Mouse (Mus musculus): ENCODE measurements around the gene Ccdc7a. TPM values are rescaled to one million over a fixed set of nuclear protein-coding genes. Genes with fewer than 3 reads are reported as not detected.

Ccdc7a gene
- polyA plus RNA-seq, 1 experiment from 2014 or later, result not detected

- Histone ChIP-seq H3K4me3 (replicated peaks) (no peak overlapping the region), H3K36me3 (peaks cover 38% of the 10 kb centered on the region), H3K9me3 (no peaks in the 10 kb centered on the region), H3K27ac (no peak overlapping the region), H3K4me2 (no peak overlapping the region), H3K4me1 (no peaks in the 10 kb centered on the region), H3K27me3 (replicated peaks) (no peaks in the 10 kb centered on the region), H3K9ac (no peak overlapping the region)
- 82% methylated on average over 1 of the region's 1 CpGs for WGBS
- no peak for ATAC-seq (ENCODE audit: insufficient read depth, low FRiP score, low read depth)
Measured at GRCm38 (mm10) chr8:128727213-128727612, 338.1 kb downstream of the Ccdc7a start.

- Histone ChIP-seq H3K4me3 (replicated peaks) (no peak overlapping the region), H3K4me2 (no peak overlapping the region), H3K9ac (no peak overlapping the region), H3K36me3 (peaks cover 36% of the 10 kb centered on the region), H3K27me3 (replicated peaks) (no peaks in the 10 kb centered on the region), H3K4me1 (no peaks in the 10 kb centered on the region), H3K27ac (no peak overlapping the region), H3K9me3 (no peaks in the 10 kb centered on the region)
- ATAC-seq (ENCODE audit: insufficient read depth, low FRiP score, low read depth), result no peak
- 55% methylated on average over 1 of the region's 1 CpGs for WGBS
Measured at GRCm38 (mm10) chr8:128724819-128725218, 340.5 kb downstream of the Ccdc7a start.

- H3K4me3 ChIP-seq (replicated peaks), result no peak overlapping the region
Measured at GRCm38 (mm10) chr8:128716184-128716583, 349.1 kb downstream of the Ccdc7a start.

GRCm38 (mm10) chr8:128709261-128709660 is 356.1 kb downstream of the Ccdc7a start:
- Histone ChIP-seq H3K36me3 (peaks cover 32% of the 10 kb centered on the region), H3K4me1 (no peaks in the 10 kb centered on the region), H3K4me2 (no peak overlapping the region), H3K27me3 (replicated peaks) (no peaks in the 10 kb centered on the region), H3K9ac (no peak overlapping the region), H3K27ac (no peak overlapping the region), H3K4me3 (replicated peaks) (no peak overlapping the region), H3K9me3 (no peaks in the 10 kb centered on the region)
- WGBS, result 45% methylated on average over 3 of the region's 3 CpGs
- no peak for ATAC-seq (ENCODE audit: insufficient read depth, low FRiP score, low read depth)

More at GRCm38 (mm10) chr8:128716184-128716583, 349.1 kb downstream of the Ccdc7a start:
- no peaks in the 10 kb centered on the region for H3K9me3 ChIP-seq
- H3K27me3 ChIP-seq (replicated peaks), result no peaks in the 10 kb centered on the region
- ATAC-seq (ENCODE audit: insufficient read depth, low FRiP score, low read depth), result no peak
- H3K36me3 ChIP-seq, result peaks cover 48% of the 10 kb centered on the region
- no peak overlapping the region for H3K4me2 ChIP-seq
- no peak overlapping the region for H3K9ac ChIP-seq
- H3K4me1 ChIP-seq, result no peaks in the 10 kb centered on the region
- no peak overlapping the region for H3K27ac ChIP-seq

GRCm38 (mm10) chr8:128704836-128705235 is 360.5 kb downstream of the Ccdc7a start:
- Histone ChIP-seq H3K4me3 (replicated peaks) (no peak overlapping the region), H3K4me1 (no peaks in the 10 kb centered on the region)

GRCm38 (mm10) chr8:128704376-128704775 is 360.9 kb downstream of the Ccdc7a start:
- no peak for ATAC-seq (ENCODE audit: insufficient read depth, low FRiP score, low read depth)
- 78% methylated on average over 1 of the region's 1 CpGs for WGBS
- no peaks in the 10 kb centered on the region for H3K27me3 ChIP-seq (replicated peaks)
- no peak overlapping the region for H3K9ac ChIP-seq
- no peak overlapping the region for H3K27ac ChIP-seq
- no peak overlapping the region for H3K4me3 ChIP-seq (replicated peaks)
- H3K36me3 ChIP-seq, result peaks cover 5% of the 10 kb centered on the region; the same call in 1 of the 2 replicates
- H3K4me1 ChIP-seq, result no peaks in the 10 kb centered on the region
- no peak overlapping the region for H3K4me2 ChIP-seq
- H3K9me3 ChIP-seq, result no peaks in the 10 kb centered on the region

More at GRCm38 (mm10) chr8:128704836-128705235, 360.5 kb downstream of the Ccdc7a start:
- no peak overlapping the region for H3K4me2 ChIP-seq
- WGBS, result 88% methylated on average over 2 of the region's 2 CpGs
- H3K9me3 ChIP-seq, result no peaks in the 10 kb centered on the region
- no peak overlapping the region for H3K27ac ChIP-seq
- H3K9ac ChIP-seq, result no peak overlapping the region
- peaks cover 5% of the 10 kb centered on the region; the same call in 1 of the 2 replicates for H3K36me3 ChIP-seq
- no peak for ATAC-seq (ENCODE audit: insufficient read depth, low FRiP score, low read depth)
- no peaks in the 10 kb centered on the region for H3K27me3 ChIP-seq (replicated peaks)

- H3K36me3 ChIP-seq, result no peaks in the 10 kb centered on the region
- H3K27ac ChIP-seq, result no peak overlapping the region
- H3K4me1 ChIP-seq, result peaks cover 7% of the 10 kb centered on the region; the same call in 1 of the 2 replicates
- H3K9me3 ChIP-seq, result no peaks in the 10 kb centered on the region
- no peak for ATAC-seq (ENCODE audit: insufficient read depth, low FRiP score, low read depth)
- no peak overlapping the region for H3K4me2 ChIP-seq
- WGBS, result 35% methylated on average over 3 of the region's 3 CpGs
- no peak overlapping the region for H3K4me3 ChIP-seq (replicated peaks)
- no peaks in the 10 kb centered on the region for H3K27me3 ChIP-seq (replicated peaks)
- H3K9ac ChIP-seq, result no peak overlapping the region
Measured at GRCm38 (mm10) chr8:128697945-128698344, 367.4 kb downstream of the Ccdc7a start.

- Histone ChIP-seq H3K9ac (no peak overlapping the region), H3K27ac (no peak overlapping the region), H3K4me2 (no peak overlapping the region), H3K36me3 (no peaks in the 10 kb centered on the region), H3K4me3 (replicated peaks) (no peak overlapping the region), H3K4me1 (peaks cover 7% of the 10 kb centered on the region; the same call in 1 of the 2 replicates), H3K27me3 (replicated peaks) (no peaks in the 10 kb centered on the region), H3K9me3 (no peaks in the 10 kb centered on the region)
- WGBS, result 84% methylated on average over 1 of the region's 1 CpGs
- no peak for ATAC-seq (ENCODE audit: insufficient read depth, low FRiP score, low read depth)
Measured at GRCm38 (mm10) chr8:128696701-128697397, 368.5 kb downstream of the Ccdc7a start.

GRCm38 (mm10) chr8:128690056-128690455 is 375.3 kb downstream of the Ccdc7a start:
- Histone ChIP-seq H3K27me3 (replicated peaks) (no peaks in the 10 kb centered on the region), H3K4me3 (replicated peaks) (no peak overlapping the region), H3K36me3 (no peaks in the 10 kb centered on the region), H3K9ac (no peak overlapping the region), H3K4me1 (peaks cover 8% of the 10 kb centered on the region), H3K4me2 (no peak overlapping the region), H3K9me3 (no peaks in the 10 kb centered on the region), H3K27ac (peak overlapping the region; percentile 9; the same call in 1 of the 2 replicates)
- 74% methylated on average over 1 of the region's 1 CpGs for WGBS
- ATAC-seq (ENCODE audit: insufficient read depth, low FRiP score, low read depth), result no peak

- H3K4me2 ChIP-seq, result no peak overlapping the region; the same call in 1 of the 2 replicates
- H3K27me3 ChIP-seq (replicated peaks), result no peaks in the 10 kb centered on the region
- H3K9me3 ChIP-seq, result no peaks in the 10 kb centered on the region
- H3K9ac ChIP-seq, result no peak overlapping the region
- H3K4me1 ChIP-seq, result peaks cover 5% of the 10 kb centered on the region; the same call in 1 of the 2 replicates
- no peaks in the 10 kb centered on the region for H3K36me3 ChIP-seq
- H3K27ac ChIP-seq, result no peak overlapping the region
- 50% methylated on average over 3 of the region's 3 CpGs for WGBS
- no peak for ATAC-seq (ENCODE audit: insufficient read depth, low FRiP score, low read depth)
- no peak overlapping the region for H3K4me3 ChIP-seq (replicated peaks)
Measured at GRCm38 (mm10) chr8:128688679-128689078, 376.6 kb downstream of the Ccdc7a start.

- Histone ChIP-seq H3K9me3 (no peaks in the 10 kb centered on the region), H3K27me3 (replicated peaks) (no peaks in the 10 kb centered on the region), H3K9ac (peak overlapping the region; percentile 97), H3K4me1 (peaks cover 5% of the 10 kb centered on the region; the same call in 1 of the 2 replicates), H3K4me2 (peak overlapping the region; percentile 53), H3K4me3 (replicated peaks) (peak overlapping the region; percentile 92), H3K36me3 (no peaks in the 10 kb centered on the region), H3K27ac (peak overlapping the region; percentile 99)
- 0% methylated on average over 2 of the region's 2 CpGs for WGBS
- no peak for ATAC-seq (ENCODE audit: insufficient read depth, low FRiP score, low read depth)
Measured at GRCm38 (mm10) chr8:128686429-128686990, 378.8 kb downstream of the Ccdc7a start.
